Mouse (Mus musculus) liver, embryonic 15.5 days (tissue): ENCODE measurements around the gene Rpn2. TPM values are rescaled to one million over a fixed set of nuclear protein-coding genes. Genes with fewer than 3 reads are reported as not detected.

ENCODE experiments used
- ATAC-seq: fragments of 200-750 bp; cut with Nextera tagmentation; 2 replicates; pipeline ENCODE4 v1.8.0; 2017; ENCODE audit warnings: moderate number of reproducible peaks, mild to moderate bottlenecking, moderate library complexity; ENCODE audit not compliant: insufficient read depth
- H3K27ac ChIP-seq: fragments of 300-500 bp; sonication (generic); replicated peaks from 2 replicates; pipeline ENCODE4 v1.5.1; 2015; ENCODE audit warnings: mild to moderate bottlenecking, inconsistent platforms
- H3K27me3 ChIP-seq: fragments of 300-500 bp; sonication (generic); 2 replicates; pipeline ENCODE4 v1.6.1; 2015; ENCODE audit warnings: mild to moderate bottlenecking, inconsistent platforms
- H3K36me3 ChIP-seq: fragments of 300-500 bp; sonication (generic); replicated peaks from 2 replicates; pipeline ENCODE4 v1.6.1; 2015; ENCODE audit warnings: moderate library complexity, mild to moderate bottlenecking, inconsistent platforms
- H3K4me1 ChIP-seq: fragments of 300-500 bp; sonication (generic); replicated peaks from 2 replicates; pipeline ENCODE4 v1.6.1; 2015; ENCODE audit warnings: inconsistent platforms
- H3K4me2 ChIP-seq: fragments of 300-500 bp; sonication (generic); 2 replicates; pipeline ENCODE4 v1.6.1; 2015; ENCODE audit warnings: moderate library complexity, mild to moderate bottlenecking, inconsistent platforms
- H3K4me3 ChIP-seq: fragments of 300-500 bp; sonication (generic); replicated peaks from 2 replicates; pipeline ENCODE4 v1.5.1; 2015; ENCODE audit warnings: mild to moderate bottlenecking, inconsistent platforms
- H3K9ac ChIP-seq: fragments of 300-500 bp; sonication (generic); 2 replicates; pipeline ENCODE4 v1.6.1; 2015; ENCODE audit warnings: moderate library complexity, mild to moderate bottlenecking, inconsistent platforms
- H3K9me3 ChIP-seq: fragments of 300-500 bp; sonication (generic); replicated peaks from 2 replicates; pipeline ENCODE4 v1.6.1; 2016; ENCODE audit warnings: inconsistent platforms
- WGBS: fragments of 180-500 bp; shearing (Covaris S2); methylation state at CpG from one replicate; pipeline ENCODE4 v1.1.7; 2015; ENCODE audit warnings: mixed read lengths; ENCODE audit not compliant: insufficient replicate concordance; 5-methylcytosine and 5-hydroxymethylcytosine counted together
- polyA plus RNA-seq: library from polyadenylated mRNA; unstranded; fragments of >200 nt; fragmentation: Nextera tagmentation; extraction: Ambion mirVana; gene quantifications from 2 replicates; pipeline ENCODE4 v1.2.1, GENCODE M21; 2015

Gene Rpn2
- polyA plus RNA-seq, 1 experiment from 2014 or later = 159 TPM

- Histone ChIP-seq H3K36me3 (peaks cover 41% of the 10 kb centered on the region), H3K27ac (no peak overlapping the region), H3K9me3 (no peaks in the 10 kb centered on the region), H3K4me1 (no peaks in the 10 kb centered on the region), H3K4me3 (no peak overlapping the region), H3K4me2 (no peak overlapping the region), H3K27me3 (no peaks in the 10 kb centered on the region), H3K9ac (no peak overlapping the region)
- ATAC-seq = no peak
- 70% methylated on average over 11 of the region's 11 CpGs for WGBS
Observed at GRCm38 (mm10) chr2:157328570-157328969, 49.8 kb downstream of the Rpn2 start.

GRCm38 (mm10) chr2:157332059-157332458 lies 53.2 kb downstream of the Rpn2 start:
- 70% methylated on average over 5 of the region's 5 CpGs for WGBS
- Histone ChIP-seq H3K9me3 (no peaks in the 10 kb centered on the region), H3K9ac (no peak overlapping the region), H3K4me2 (no peak overlapping the region), H3K4me1 (no peaks in the 10 kb centered on the region), H3K27ac (no peak overlapping the region), H3K36me3 (peaks cover 6% of the 10 kb centered on the region), H3K27me3 (no peaks in the 10 kb centered on the region), H3K4me3 (no peak overlapping the region)
- no peak for ATAC-seq

GRCm38 (mm10) chr2:157338663-157339062 lies 59.8 kb downstream of the Rpn2 start:
- no peak for ATAC-seq
- no peaks in the 10 kb centered on the region for H3K9me3 ChIP-seq
- H3K9ac ChIP-seq = no peak overlapping the region
- H3K27ac ChIP-seq = no peak overlapping the region
- no peaks in the 10 kb centered on the region for H3K4me1 ChIP-seq
- WGBS = 30% methylated on average over 5 of the region's 5 CpGs
- peaks cover 10% of the 10 kb centered on the region; the same call in 1 of the 2 replicates for H3K27me3 ChIP-seq
- H3K36me3 ChIP-seq = no peaks in the 10 kb centered on the region
- H3K4me3 ChIP-seq = no peak overlapping the region
- no peak overlapping the region for H3K4me2 ChIP-seq

GRCm38 (mm10) chr2:157339532-157339931 lies 60.7 kb downstream of the Rpn2 start:
- H3K4me3 ChIP-seq = no peak overlapping the region
- ATAC-seq = no peak
- H3K27me3 ChIP-seq = peaks cover 10% of the 10 kb centered on the region; the same call in 1 of the 2 replicates
- no peaks in the 10 kb centered on the region for H3K36me3 ChIP-seq
- WGBS = 57% methylated on average over 7 of the region's 7 CpGs
- no peaks in the 10 kb centered on the region for H3K9me3 ChIP-seq
- H3K4me2 ChIP-seq = no peak overlapping the region
- no peak overlapping the region for H3K9ac ChIP-seq
- H3K27ac ChIP-seq = no peak overlapping the region
- no peaks in the 10 kb centered on the region for H3K4me1 ChIP-seq

GRCm38 (mm10) chr2:157340221-157340741 lies 61.5 kb downstream of the Rpn2 start:
- Histone ChIP-seq H3K4me3 (no peak overlapping the region), H3K9me3 (no peaks in the 10 kb centered on the region), H3K27ac (no peak overlapping the region), H3K4me2 (no peak overlapping the region), H3K9ac (no peak overlapping the region), H3K36me3 (no peaks in the 10 kb centered on the region), H3K27me3 (peaks cover 10% of the 10 kb centered on the region; the same call in 1 of the 2 replicates), H3K4me1 (no peaks in the 10 kb centered on the region)
- WGBS = 50% methylated on average over 7 of the region's 7 CpGs
- ATAC-seq = no peak

- Histone ChIP-seq H3K4me2 (no peak overlapping the region), H3K27me3 (peaks cover 10% of the 10 kb centered on the region; the same call in 1 of the 2 replicates), H3K36me3 (no peaks in the 10 kb centered on the region), H3K9me3 (no peaks in the 10 kb centered on the region), H3K4me3 (no peak overlapping the region), H3K9ac (no peak overlapping the region), H3K27ac (no peak overlapping the region), H3K4me1 (no peaks in the 10 kb centered on the region)
- WGBS = 40% methylated on average over 11 of the region's 11 CpGs
- no peak for ATAC-seq
Observed at GRCm38 (mm10) chr2:157341554-157342270, 62.9 kb downstream of the Rpn2 start.

- Histone ChIP-seq H3K9me3 (no peaks in the 10 kb centered on the region), H3K27ac (no peak overlapping the region), H3K9ac (no peak overlapping the region), H3K4me2 (no peak overlapping the region), H3K36me3 (no peaks in the 10 kb centered on the region), H3K4me1 (no peaks in the 10 kb centered on the region), H3K27me3 (peaks cover 10% of the 10 kb centered on the region; the same call in 1 of the 2 replicates), H3K4me3 (no peak overlapping the region)
- no peak for ATAC-seq
- WGBS = 54% methylated on average over 5 of the region's 5 CpGs
Observed at GRCm38 (mm10) chr2:157342328-157342926, 63.6 kb downstream of the Rpn2 start.

GRCm38 (mm10) chr2:157343337-157343736 lies 64.5 kb downstream of the Rpn2 start:
- Histone ChIP-seq H3K4me1 (no peaks in the 10 kb centered on the region), H3K27ac (no peak overlapping the region), H3K36me3 (no peaks in the 10 kb centered on the region), H3K4me3 (no peak overlapping the region), H3K9ac (no peak overlapping the region), H3K9me3 (no peaks in the 10 kb centered on the region), H3K4me2 (no peak overlapping the region), H3K27me3 (peaks cover 10% of the 10 kb centered on the region; the same call in 1 of the 2 replicates)
- WGBS = 65% methylated on average over 6 of the region's 6 CpGs
- no peak for ATAC-seq

- Histone ChIP-seq H3K9me3 (no peaks in the 10 kb centered on the region), H3K36me3 (no peaks in the 10 kb centered on the region), H3K27me3 (peaks cover 3% of the 10 kb centered on the region; the same call in 1 of the 2 replicates), H3K27ac (no peak within 1 kb of the TSS), H3K4me1 (no peaks in the 10 kb centered on the region), H3K9ac (no peak within 1 kb of the TSS), H3K4me3 (no peak within 1 kb of the TSS), H3K4me2 (no peak within 1 kb of the TSS)
- ATAC-seq = no peak
- WGBS = 67% methylated on average over 26 of the region's 26 CpGs
Observed at GRCm38 (mm10) chr2:157347361-157348159, 68.7 kb downstream of the Rpn2 start, which contains the start of gene Ghrh. Gene Ghrh, minus strand, starts transcription at chr2:157347506.

GRCm38 (mm10) chr2:157349121-157349778 lies 70.4 kb downstream of the Rpn2 start:
- Histone ChIP-seq H3K27ac (no peak overlapping the region), H3K4me1 (no peaks in the 10 kb centered on the region), H3K4me3 (no peak overlapping the region), H3K36me3 (no peaks in the 10 kb centered on the region), H3K4me2 (no peak overlapping the region), H3K9me3 (no peaks in the 10 kb centered on the region), H3K27me3 (peaks cover 3% of the 10 kb centered on the region; the same call in 1 of the 2 replicates), H3K9ac (no peak overlapping the region)
- no peak for ATAC-seq
- 53% methylated on average over 12 of the region's 12 CpGs for WGBS
